Mouse (Mus musculus): ENCODE measurements around the gene 2210011C24Rik. TPM values are rescaled to one million over a fixed set of nuclear protein-coding genes. Genes with fewer than 3 reads are reported as not detected.

The 2210011C24Rik gene
- total RNA-seq, 1 experiment from 2014 or later: not detected

Small RNAs within 50 kb of the gene (microRNA-seq; reads per million reads assigned to microRNA genes)
- gene Mir1199 (0 to 0.36 reads per million in 2 experiments), gene Mir8111 (3.8 to 6.8 reads per million in 2 experiments)

Other genes starting within 250 kb of the 2210011C24Rik start
- gene Adgrl1, start 112.1 kb downstream of the 2210011C24Rik start, total RNA-seq (2021): 73.5 and 114 TPM in 2 replicates
- gene Gm10644, start 57.0 kb downstream of the 2210011C24Rik start, total RNA-seq (2021): 2.1 and 3.2 TPM in 2 replicates
- gene Asf1b, start 56.7 kb downstream of the 2210011C24Rik start, total RNA-seq (2021): 6.0 and 7.2 TPM in 2 replicates
- gene Prkaca, start 39.2 kb downstream of the 2210011C24Rik start, total RNA-seq (2021): 284 and 302 TPM in 2 replicates
- 44.8 and 49.8 TPM in 2 replicates for gene Samd1, start 14.5 kb downstream of the 2210011C24Rik start, total RNA-seq (2021)
- 0.67 TPM in 1 of 2 replicates, not detected in the other for gene 1700067K01Rik, start 10.7 kb downstream of the 2210011C24Rik start, total RNA-seq (2021)
- gene Palm3, start 9.3 kb upstream of the 2210011C24Rik start, total RNA-seq (2021): 0.76 and 1.4 TPM in 2 replicates
- gene Il27ra, start 30.4 kb upstream of the 2210011C24Rik start, total RNA-seq (2021): 2.5 and 3.6 TPM in 2 replicates
- not detected in 2 replicates for gene Rln3, start 32.8 kb upstream of the 2210011C24Rik start, total RNA-seq (2021)
- 2.8 and 3.5 TPM in 2 replicates for gene Gm10643, start 53.0 kb upstream of the 2210011C24Rik start, total RNA-seq (2021)
- gene Rfx1, start 54.7 kb upstream of the 2210011C24Rik start, total RNA-seq (2021): 23.1 and 26.1 TPM in 2 replicates
- gene Dcaf15, start 92.6 kb upstream of the 2210011C24Rik start, total RNA-seq (2021): 21.2 and 24.5 TPM in 2 replicates
- 0.62 and 1.0 TPM in 2 replicates for gene Podnl1, start 113.8 kb upstream of the 2210011C24Rik start, total RNA-seq (2021)
- gene Cc2d1a, start 135.8 kb upstream of the 2210011C24Rik start, total RNA-seq (2021): 31.4 and 34.9 TPM in 2 replicates
- gene 4930432K21Rik, start 135.9 kb upstream of the 2210011C24Rik start, total RNA-seq (2021): 0.73 and 1.4 TPM in 2 replicates
- gene Nanos3, start 173.0 kb upstream of the 2210011C24Rik start, total RNA-seq (2021): 1.3 TPM in 1 of 2 replicates, not detected in the other
- gene Zswim4, start 224.9 kb upstream of the 2210011C24Rik start, total RNA-seq (2021): 41.3 and 44.1 TPM in 2 replicates
- 261 and 266 TPM in 2 replicates for gene D8Ertd738e, start 237.5 kb upstream of the 2210011C24Rik start, total RNA-seq (2021)
- 31.3 and 45.3 TPM in 2 replicates for gene Mri1, start 245.2 kb upstream of the 2210011C24Rik start, total RNA-seq (2021)

Measured in adrenal gland, postnatal 25 days (tissue).